Mouse (Mus musculus): ENCODE results near the gene Zmynd10. TPM values are rescaled to one million over a fixed set of nuclear protein-coding genes. Genes with fewer than 3 reads are reported as not detected.
A peak's percentile ranks its signal among the peaks of the same experiment; 100 is the strongest.

The Zmynd10 gene
- polyA plus RNA-seq, 1 experiment: 0.84 TPM

DNA sequence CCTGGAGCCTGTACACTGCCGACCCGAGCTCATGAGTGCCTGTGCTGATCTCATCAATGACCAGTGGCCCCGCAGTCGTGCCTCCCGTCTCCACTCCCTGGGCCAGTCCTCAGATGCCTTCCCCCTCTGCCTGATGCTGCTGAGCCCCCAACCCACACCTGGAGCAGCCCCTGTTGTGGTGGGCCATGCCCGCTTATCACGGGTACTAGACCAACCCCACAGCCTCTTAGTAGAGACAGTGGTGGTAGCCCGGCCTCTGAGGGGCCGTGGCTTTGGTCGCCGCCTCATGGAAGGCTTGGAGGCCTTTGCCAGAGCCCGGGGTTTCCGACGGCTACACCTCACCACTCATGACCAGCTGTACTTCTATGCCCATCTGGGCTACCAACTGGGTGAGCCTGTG is 36.1 kb downstream of the Zmynd10 start:
- Histone ChIP-seq H3K4me1 (ENCODE audit: control insufficient read depth, insufficient read depth, insufficient read length) (peaks cover 14% of the 10 kb centered on the region; the same call in 1 of the 2 replicates), H3K27ac (ENCODE audit: insufficient read depth, low read length) (no peak overlapping the region)
- WGBS: 97% methylated on average over 14 of the region's 14 CpGs

DNA sequence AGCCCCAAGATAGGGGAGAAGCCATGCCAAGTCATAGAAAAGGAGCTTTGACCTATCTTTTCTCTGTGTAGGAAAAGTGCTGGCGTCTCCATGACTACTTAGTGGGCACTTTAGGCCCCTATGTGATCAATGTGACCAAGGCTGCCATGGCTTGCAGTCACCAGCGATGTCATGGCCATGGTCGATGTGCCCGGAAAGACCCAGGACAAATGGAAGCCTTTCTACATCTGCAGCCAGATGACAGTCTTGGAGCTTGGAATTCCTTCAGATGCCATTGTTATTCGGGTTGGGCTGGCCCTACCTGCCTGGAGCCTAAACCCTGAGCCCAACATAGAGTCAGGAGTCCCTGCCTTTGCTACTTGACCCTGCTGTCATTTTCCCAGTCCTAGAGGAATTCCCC is 39.4 kb downstream of the Zmynd10 start:
- no peak for DNase-seq (ENCODE audit: low read depth in 1 of 2, low spot score in 2 of 2)
- Histone ChIP-seq H3K27ac (ENCODE audit: insufficient read depth, low read length) (peak overlapping the region; percentile 3; the same call in 1 of the 2 replicates), H3K4me1 (ENCODE audit: control insufficient read depth, insufficient read depth, insufficient read length) (peaks cover 4% of the 10 kb centered on the region; the same call in 1 of the 2 replicates), H3K27me3 (ENCODE audit: control insufficient read depth, insufficient read depth, low read length) (no peaks in the 10 kb centered on the region), H3K36me3 (ENCODE audit: control insufficient read depth, insufficient read depth, low read length) (peaks cover 16% of the 10 kb centered on the region), H3K4me3 (ENCODE audit: extremely low read depth, insufficient read depth, insufficient read length) (no peak overlapping the region)
- 88% methylated on average over 5 of the region's 5 CpGs for WGBS
- no peak for TF ChIP-seq POLR2A (IDR thresholded peaks at IDR 0.05; ENCODE audit: low read depth, low read length)
- no peak for TF ChIP-seq CTCF (IDR thresholded peaks at IDR 0.05; ENCODE audit: extremely low read depth, insufficient read depth, insufficient read length, insufficient replicate concordance)

More for the DNA sequence above, 36.1 kb downstream of the Zmynd10 start:
- no peaks in the 10 kb centered on the region for H3K27me3 ChIP-seq (ENCODE audit: control insufficient read depth, insufficient read depth, low read length)
- H3K4me3 ChIP-seq (ENCODE audit: extremely low read depth, insufficient read depth, insufficient read length): no peak overlapping the region
- no peak for TF ChIP-seq POLR2A (IDR thresholded peaks at IDR 0.05; ENCODE audit: low read depth, low read length)
- TF ChIP-seq CTCF (IDR thresholded peaks at IDR 0.05; ENCODE audit: extremely low read depth, insufficient read depth, insufficient read length, insufficient replicate concordance): no peak
- no peak for DNase-seq (ENCODE audit: low read depth in 1 of 2, low spot score in 2 of 2)
- no peaks in the 10 kb centered on the region for H3K36me3 ChIP-seq (ENCODE audit: control insufficient read depth, insufficient read depth, low read length)

DNA sequence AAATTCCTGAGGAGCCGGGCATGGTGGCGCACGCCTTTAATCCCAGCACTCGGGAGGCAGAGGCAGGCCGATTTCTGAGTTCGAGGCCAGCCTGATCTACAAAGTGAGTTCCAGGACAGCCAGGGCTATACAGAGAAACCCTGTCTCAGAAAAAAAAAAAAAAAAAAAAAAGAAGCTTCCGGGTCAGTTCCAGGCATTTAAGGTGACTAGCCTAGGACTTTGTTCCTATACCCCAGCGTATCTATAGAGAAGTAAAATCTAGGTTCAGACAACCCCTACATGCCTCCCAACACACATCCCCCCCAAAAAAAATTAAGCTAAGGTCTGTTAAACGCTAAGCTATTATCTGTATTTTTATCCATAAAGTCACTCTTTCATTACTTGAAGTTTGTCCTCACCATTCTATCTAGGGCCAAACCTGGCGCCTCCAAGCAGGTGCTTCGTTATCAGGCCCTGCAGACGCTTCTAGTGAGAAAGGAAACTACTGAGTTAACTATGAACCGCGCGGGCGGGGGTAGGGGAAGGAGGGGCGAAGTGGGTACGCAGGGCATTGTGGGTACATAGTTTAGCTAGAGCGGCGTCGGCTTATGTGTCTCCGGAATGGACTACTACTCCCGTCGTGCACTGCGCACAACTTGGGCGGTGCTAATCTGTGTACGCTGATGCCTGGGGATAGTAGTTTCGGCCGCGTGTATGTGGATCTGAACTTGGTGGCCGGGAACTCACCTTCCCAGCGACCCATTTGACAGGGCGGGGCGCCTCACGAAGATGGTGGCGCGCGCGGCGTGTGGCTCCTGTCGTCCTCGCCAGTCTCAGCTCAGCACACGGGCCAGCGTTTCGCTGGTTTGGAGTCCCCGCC is 40.1 kb downstream of the Zmynd10 start, which contains the start of gene Ifrd2:
Gene Ifrd2 (plus strand): TSS at position 669 of the 859 bp plus-strand sequence.
- TF ChIP-seq POLR2A (IDR thresholded peaks at IDR 0.05; ENCODE audit: low read depth, low read length): peak; percentile 70
- TF ChIP-seq CTCF (IDR thresholded peaks at IDR 0.05; ENCODE audit: extremely low read depth, insufficient read depth, insufficient read length, insufficient replicate concordance): no peak
- 11% methylated on average over 46 of the region's 46 CpGs for WGBS

GRCm38 (mm10) chr9:107587833-107588639 is 40.9 kb downstream of the Zmynd10 start:
- TF ChIP-seq CTCF (IDR thresholded peaks at IDR 0.05; ENCODE audit: extremely low read depth, insufficient read depth, insufficient read length, insufficient replicate concordance) (no peak), POLR2A (IDR thresholded peaks at IDR 0.05; ENCODE audit: low read depth, low read length) (no peak)
- H3K4me1 ChIP-seq (ENCODE audit: control insufficient read depth, insufficient read depth, insufficient read length): peaks cover 4% of the 10 kb centered on the region; the same call in 1 of the 2 replicates
- WGBS: 2% methylated on average over 33 of the region's 33 CpGs
- peak overlapping the region; percentile 85 for H3K4me3 ChIP-seq (ENCODE audit: extremely low read depth, insufficient read depth, insufficient read length)
- peaks cover 27% of the 10 kb centered on the region for H3K36me3 ChIP-seq (ENCODE audit: control insufficient read depth, insufficient read depth, low read length)
- H3K27ac ChIP-seq (ENCODE audit: insufficient read depth, low read length): peak overlapping the region; percentile 44; the same call in 1 of the 2 replicates
- no peaks in the 10 kb centered on the region for H3K27me3 ChIP-seq (ENCODE audit: control insufficient read depth, insufficient read depth, low read length)
- DNase-seq (ENCODE audit: low read depth in 1 of 2, low spot score in 2 of 2): no peak

More for the DNA sequence above, 40.1 kb downstream of the Zmynd10 start, which contains the start of gene Ifrd2:
- peak; percentile 99 for DNase-seq (ENCODE audit: low read depth in 1 of 2, low spot score in 2 of 2)
- Histone ChIP-seq H3K27me3 (ENCODE audit: control insufficient read depth, insufficient read depth, low read length) (no peaks in the 10 kb centered on the region), H3K36me3 (ENCODE audit: control insufficient read depth, insufficient read depth, low read length) (peaks cover 22% of the 10 kb centered on the region), H3K4me1 (ENCODE audit: control insufficient read depth, insufficient read depth, insufficient read length) (peaks cover 4% of the 10 kb centered on the region; the same call in 1 of the 2 replicates), H3K4me3 (ENCODE audit: extremely low read depth, insufficient read depth, insufficient read length) (peak within 1 kb of the TSS; percentile 85), H3K27ac (ENCODE audit: insufficient read depth, low read length) (peak within 1 kb of the TSS; percentile 44; the same call in 1 of the 2 replicates)

DNA sequence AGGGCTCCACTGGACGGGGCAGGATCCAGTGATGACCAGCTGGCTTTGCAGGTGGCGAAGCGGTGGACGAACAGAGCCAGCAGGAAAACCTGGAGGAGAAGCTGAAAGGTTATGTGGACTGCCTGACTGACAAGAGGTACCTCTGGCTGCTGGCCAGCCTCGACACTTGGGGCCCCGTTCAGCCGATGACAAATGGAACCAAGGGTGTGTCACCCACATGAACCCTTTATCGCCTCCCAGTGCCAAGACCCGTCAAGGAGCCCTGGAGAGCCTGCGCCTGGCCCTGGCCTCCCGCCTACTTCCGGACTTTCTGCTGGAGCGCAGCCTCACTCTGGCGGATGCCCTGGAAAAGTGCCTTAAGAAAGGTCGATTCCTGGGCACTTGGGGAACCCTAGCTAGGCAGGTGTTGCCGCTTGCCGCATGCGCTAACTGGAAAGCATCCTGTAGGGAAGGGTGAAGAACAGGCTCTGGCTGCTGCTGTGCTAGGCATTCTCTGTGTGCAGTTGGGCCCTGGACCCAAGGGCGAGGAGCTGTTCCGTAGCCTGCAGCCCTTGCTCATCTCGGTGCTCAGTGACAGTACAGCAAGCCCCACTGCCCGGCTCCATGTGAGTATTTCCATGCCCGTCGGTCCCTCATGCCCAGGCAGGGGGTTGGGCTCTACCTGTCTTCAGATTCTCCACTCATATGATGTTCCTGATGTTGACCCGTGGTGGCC is 43.1 kb downstream of the Zmynd10 start:
- WGBS: 89% methylated on average over 25 of the region's 25 CpGs
- Histone ChIP-seq H3K4me1 (ENCODE audit: control insufficient read depth, insufficient read depth, insufficient read length) (peaks cover 4% of the 10 kb centered on the region; the same call in 1 of the 2 replicates), H3K27me3 (ENCODE audit: control insufficient read depth, insufficient read depth, low read length) (no peaks in the 10 kb centered on the region), H3K27ac (ENCODE audit: insufficient read depth, low read length) (peak overlapping the region; percentile 11; the same call in 1 of the 2 replicates), H3K36me3 (ENCODE audit: control insufficient read depth, insufficient read depth, low read length) (peaks cover 27% of the 10 kb centered on the region), H3K4me3 (ENCODE audit: extremely low read depth, insufficient read depth, insufficient read length) (no peak overlapping the region)
- DNase-seq (ENCODE audit: low read depth in 1 of 2, low spot score in 2 of 2): no peak
- TF ChIP-seq CTCF (IDR thresholded peaks at IDR 0.05; ENCODE audit: extremely low read depth, insufficient read depth, insufficient read length, insufficient replicate concordance) (no peak), POLR2A (IDR thresholded peaks at IDR 0.05; ENCODE audit: low read depth, low read length) (no peak)

- no peak for DNase-seq (ENCODE audit: low read depth in 1 of 2, low spot score in 2 of 2)
- Histone ChIP-seq H3K4me3 (ENCODE audit: extremely low read depth, insufficient read depth, insufficient read length) (no peak overlapping the region), H3K27ac (ENCODE audit: insufficient read depth, low read length) (no peak overlapping the region), H3K27me3 (ENCODE audit: control insufficient read depth, insufficient read depth, low read length) (no peaks in the 10 kb centered on the region), H3K36me3 (ENCODE audit: control insufficient read depth, insufficient read depth, low read length) (peaks cover 27% of the 10 kb centered on the region), H3K4me1 (ENCODE audit: control insufficient read depth, insufficient read depth, insufficient read length) (peaks cover 4% of the 10 kb centered on the region; the same call in 1 of the 2 replicates)
- TF ChIP-seq CTCF (IDR thresholded peaks at IDR 0.05; ENCODE audit: extremely low read depth, insufficient read depth, insufficient read length, insufficient replicate concordance) (no peak), POLR2A (IDR thresholded peaks at IDR 0.05; ENCODE audit: low read depth, low read length) (no peak)
- WGBS: 93% methylated on average over 6 of the region's 6 CpGs
Observed at GRCm38 (mm10) chr9:107590773-107591060, 43.6 kb downstream of the Zmynd10 start.
